7 mouse cellular contexts compared by ENCODE assay signal in genomic region chr17:84083307-84084263, GRCm38 (mm10).
A peak's percentile ranks its signal among the peaks of the same experiment; 100 is the strongest.
DNase-seq lines count a peak whose midpoint lies in the region; ATAC-seq and TF ChIP-seq lines count a peak whose summit lies in the region.

No protein-coding gene starts in this region.

- H3K4me1 ChIP-seq in kidney, embryonic 16.5 days (ENCODE audit: insufficient read depth, low read length) = peaks cover 34% of the 10 kb centered on the region
- peaks cover 9% of the 10 kb centered on the region; the same call in 1 of the 2 replicates for H3K4me1 ChIP-seq in forebrain, embryonic 11.5 days (replicated peaks; ENCODE audit: control insufficient read depth, insufficient read depth, low read length)

- H3K9ac ChIP-seq in kidney, embryonic 16.5 days (replicated peaks; ENCODE audit: low read length) = no peak overlapping the region; the same call in 1 of the 2 replicates
- no peak overlapping the region for H3K9ac ChIP-seq in forebrain, embryonic 11.5 days (ENCODE audit: low read length)

- no peaks in the 10 kb centered on the region for H3K79me3 ChIP-seq in C2C12 (ENCODE audit: low read depth)

- ATAC-seq in kidney, embryonic 16.5 days (ENCODE audit: low FRiP score, low TSS enrichment) = no peak
- no peak for ATAC-seq in forebrain, embryonic 11.5 days (replicated peaks; ENCODE audit: low FRiP score)

- no peaks in the 10 kb centered on the region for H3K9me3 ChIP-seq in kidney, embryonic 16.5 days (ENCODE audit: low read length)
- H3K9me3 ChIP-seq in forebrain, embryonic 11.5 days (ENCODE audit: control insufficient read depth, low read length) = no peaks in the 10 kb centered on the region

- 57% methylated on average over 16 of the region's 16 CpGs for WGBS in kidney, embryonic 16.5 days
- WGBS in forebrain, embryonic 11.5 days = 75% methylated on average over 16 of the region's 16 CpGs

- no peak for TF ChIP-seq CTCF in C2C12 (IDR thresholded peaks at IDR 0.05; ENCODE audit: control insufficient read depth, insufficient read depth, insufficient read length)

- H3K36me3 ChIP-seq in C2C12 (ENCODE audit: control insufficient read depth, insufficient read depth) = no peaks in the 10 kb centered on the region
- no peaks in the 10 kb centered on the region for H3K36me3 ChIP-seq in kidney, embryonic 16.5 days (ENCODE audit: insufficient read depth, low read length)
- H3K36me3 ChIP-seq in forebrain, embryonic 11.5 days (ENCODE audit: control insufficient read depth, insufficient read depth, low read length) = no peaks in the 10 kb centered on the region

- no peaks in the 10 kb centered on the region for H3K79me2 ChIP-seq in C2C12 (ENCODE audit: control insufficient read depth, insufficient read depth)

- DNase-seq in MN1 (ENCODE audit: low spot score) = peak; percentile 36
- peak; percentile 84 to 90 for DNase-seq in heart, adult 18-20 months
- peak; percentile 26 for DNase-seq in naive thymus-derived CD4-positive, alpha-beta T cell, adult 2 months (ENCODE audit: low read depth)
- no peak for DNase-seq in forebrain, embryonic 11.5 days (ENCODE audit: low spot score)
- no peak for DNase-seq in layer of hippocampus, postnatal 14 days (ENCODE audit: low spot score in 2 of 2)

- H3K4me3 ChIP-seq in C2C12 (ENCODE audit: insufficient read depth, poor library complexity, severe bottlenecking) = no peak overlapping the region
- H3K4me3 ChIP-seq in kidney, embryonic 16.5 days (ENCODE audit: low read length) = no peak overlapping the region
- H3K4me3 ChIP-seq in forebrain, embryonic 11.5 days (ENCODE audit: low read depth, low read length) = no peak overlapping the region

- peak overlapping the region; percentile 39 for H3K27ac ChIP-seq in kidney, embryonic 16.5 days (ENCODE audit: low read length)
- no peak overlapping the region for H3K27ac ChIP-seq in forebrain, embryonic 11.5 days (ENCODE audit: low read depth, low read length)

- no peaks in the 10 kb centered on the region for H3K27me3 ChIP-seq in C2C12 (ENCODE audit: control insufficient read depth, insufficient read depth, insufficient read length)
- no peaks in the 10 kb centered on the region for H3K27me3 ChIP-seq in kidney, embryonic 16.5 days (ENCODE audit: insufficient read depth, low read length)
- no peaks in the 10 kb centered on the region for H3K27me3 ChIP-seq in forebrain, embryonic 11.5 days (ENCODE audit: control insufficient read depth, insufficient read depth, low read length)

- H3K4me2 ChIP-seq in kidney, embryonic 16.5 days (replicated peaks; ENCODE audit: low read depth, low read length) = no peak overlapping the region
- H3K4me2 ChIP-seq in forebrain, embryonic 11.5 days (ENCODE audit: low read depth, low read length, severe bottlenecking) = no peak overlapping the region

- H3ac ChIP-seq in C2C12 (ENCODE audit: control insufficient read depth, insufficient read length, low read depth) = no peak overlapping the region

TF ChIP-seq in C2C12, 6 proteins besides CTCF, POLR2A, EP300 and RAD21:
- TF ChIP-seq MYOG (IDR thresholded peaks at IDR 0.05; ENCODE audit: control insufficient read depth, extremely low read depth, insufficient read length) (no peak), FOSL1 (IDR thresholded peaks at IDR 0.05; ENCODE audit: insufficient read depth, low read length, poor library complexity, severe bottlenecking) (no peak), MAX (IDR thresholded peaks at IDR 0.05) (no peak), CEBPB (IDR thresholded peaks at IDR 0.05; ENCODE audit: low read depth) (peak; percentile 43), USF1 (IDR thresholded peaks at IDR 0.05; ENCODE audit: low read depth) (peak; percentile 43), MYOD1 (IDR thresholded peaks at IDR 0.05; ENCODE audit: control insufficient read depth, insufficient read length, low read depth) (no peak)

Comparison
In these comparisons a context has a peak if more than half of its experiments do, and no peak if none do; other contexts are left out.
1. DNase-seq: peak in MN1 (single experiment), heart, adult 18-20 months (2 of 2) and naive thymus-derived CD4-positive, alpha-beta T cell, adult 2 months (single experiment); none in forebrain, embryonic 11.5 days (single experiment) and layer of hippocampus, postnatal 14 days (0 of 2).